Mouse (Mus musculus) limb, embryonic 12.5 days (tissue): ENCODE data around the gene Mettl7b. TPM values are rescaled to one million over a fixed set of nuclear protein-coding genes. Genes with fewer than 3 reads are reported as not detected.
A peak's percentile ranks its signal among the peaks of the same experiment; 100 is the strongest.
"Not testable (repeated sequence)": the region's sequence is repeated elsewhere in the genome, so short reads cannot be mapped to it uniquely, and the experiment has no call there.

Experiments used
- ATAC-seq: fragments of 200-750 bp; cut with Nextera tagmentation; 2 replicates; pipeline ENCODE4 v1.8.0; 2017; ENCODE audit warnings: low read depth, moderate TSS enrichment; ENCODE audit not compliant: insufficient number of reproducible peaks, insufficient read depth, low FRiP score, low TSS enrichment
- H3K27ac ChIP-seq: fragments of 300-500 bp; sonication (generic); 2 replicates; pipeline ENCODE4 v1.5.1; 2016; ENCODE audit warnings: mild to moderate bottlenecking, moderate library complexity
- H3K27me3 ChIP-seq: fragments of 300-500 bp; sonication (generic); 2 replicates; pipeline ENCODE4 v1.6.1; 2016; ENCODE audit warnings: mild to moderate bottlenecking, moderate library complexity
- H3K36me3 ChIP-seq: fragments of 300-500 bp; sonication (generic); 2 replicates; pipeline ENCODE4 v1.6.1; 2016; ENCODE audit warnings: mild to moderate bottlenecking, moderate library complexity
- H3K4me1 ChIP-seq: fragments of 300-500 bp; sonication (generic); replicated peaks from 2 replicates; pipeline ENCODE4 v1.6.1; 2016
- H3K4me2 ChIP-seq: fragments of 300-500 bp; sonication (generic); 2 replicates; pipeline ENCODE4 v1.6.1; 2016; ENCODE audit warnings: mild to moderate bottlenecking, moderate library complexity
- H3K4me3 ChIP-seq: fragments of 300-500 bp; sonication (generic); replicated peaks from 2 replicates; pipeline ENCODE4 v1.5.1; 2016; ENCODE audit warnings: mild to moderate bottlenecking
- H3K9ac ChIP-seq: fragments of 300-500 bp; sonication (generic); replicated peaks from 2 replicates; pipeline ENCODE4 v1.6.1; 2016; ENCODE audit warnings: mild to moderate bottlenecking, moderate library complexity
- H3K9me3 ChIP-seq: fragments of 300-500 bp; sonication (generic); 2 replicates; pipeline ENCODE4 v1.6.1; 2016; ENCODE audit warnings: mild to moderate bottlenecking, moderate library complexity
- WGBS: fragments of 180-500 bp; shearing (Covaris S2); methylation state at CpG from one replicate; pipeline ENCODE4 v1.1.7; 2016; 5-methylcytosine and 5-hydroxymethylcytosine counted together
- polyA plus RNA-seq: library from polyadenylated mRNA; unstranded; fragments of >200 nt; fragmentation: Nextera tagmentation; extraction: Ambion mirVana; gene quantifications from 2 replicates; pipeline ENCODE4 v1.2.1, GENCODE M21; 2016

Gene Mettl7b
- not detected in 2 replicates for polyA plus RNA-seq

- H3K4me1 ChIP-seq = no peaks in the 10 kb centered on the region
- ATAC-seq = no peak
- H3K36me3 ChIP-seq = no peaks in the 10 kb centered on the region
- H3K27me3 ChIP-seq = no peaks in the 10 kb centered on the region
- no peak within 1 kb of the TSS; the same call in 1 of the 2 replicates for H3K9ac ChIP-seq
- H3K4me3 ChIP-seq = no peak within 1 kb of the TSS
- WGBS = 84% methylated on average over 12 of the region's 12 CpGs
- no peak within 1 kb of the TSS for H3K27ac ChIP-seq
- H3K9me3 ChIP-seq = no peaks in the 10 kb centered on the region
- no peak within 1 kb of the TSS for H3K4me2 ChIP-seq
Measured at GRCm38 (mm10) chr10:128960590-128961584, at the start of gene Mettl7b. Gene Mettl7b (minus strand): TSS chr10:128960988.

DNA sequence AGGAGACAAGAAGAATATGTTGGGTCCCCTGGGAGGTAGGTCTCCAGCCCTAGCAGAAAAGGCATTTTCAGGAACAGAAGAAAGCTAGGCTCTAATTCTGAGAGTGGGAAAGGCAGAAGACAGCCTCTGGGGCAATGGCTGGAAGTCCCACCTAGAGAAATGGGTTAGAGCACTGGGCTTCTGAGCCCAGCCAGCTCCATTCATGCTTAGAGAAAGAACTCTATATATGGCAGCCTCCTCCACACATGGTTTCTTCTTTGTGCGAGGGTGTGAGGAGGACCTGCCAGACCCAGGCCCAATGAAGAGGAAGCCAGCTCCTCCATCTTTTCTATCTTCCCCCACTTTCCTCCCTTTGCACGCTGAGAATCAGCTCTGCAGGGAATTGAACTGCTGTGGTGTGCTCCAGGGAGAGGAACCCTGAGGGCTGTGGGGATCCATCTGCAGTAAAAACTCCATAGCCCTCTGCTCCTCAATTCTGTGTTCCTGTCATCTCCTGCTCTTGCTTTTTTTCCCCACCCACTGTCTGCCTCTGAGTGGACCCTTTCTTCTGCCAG, 49.6 kb upstream of the Mettl7b start, which contains the start of gene Olfr763:
Olfr763 (plus strand) TSS at position 504 of the 554 bp plus-strand sequence.
- H3K4me3 ChIP-seq = no peak within 1 kb of the TSS
- H3K27me3 ChIP-seq = no peaks in the 10 kb centered on the region
- no peak within 1 kb of the TSS for H3K27ac ChIP-seq
- H3K4me1 ChIP-seq = no peaks in the 10 kb centered on the region
- no peak within 1 kb of the TSS for H3K9ac ChIP-seq
- no peak for ATAC-seq
- no peak within 1 kb of the TSS for H3K4me2 ChIP-seq
- 71% methylated on average over 2 of the region's 2 CpGs for WGBS
- no peaks in the 10 kb centered on the region for H3K36me3 ChIP-seq
- peaks cover 6% of the 10 kb centered on the region; the same call in 1 of the 2 replicates for H3K9me3 ChIP-seq

DNA sequence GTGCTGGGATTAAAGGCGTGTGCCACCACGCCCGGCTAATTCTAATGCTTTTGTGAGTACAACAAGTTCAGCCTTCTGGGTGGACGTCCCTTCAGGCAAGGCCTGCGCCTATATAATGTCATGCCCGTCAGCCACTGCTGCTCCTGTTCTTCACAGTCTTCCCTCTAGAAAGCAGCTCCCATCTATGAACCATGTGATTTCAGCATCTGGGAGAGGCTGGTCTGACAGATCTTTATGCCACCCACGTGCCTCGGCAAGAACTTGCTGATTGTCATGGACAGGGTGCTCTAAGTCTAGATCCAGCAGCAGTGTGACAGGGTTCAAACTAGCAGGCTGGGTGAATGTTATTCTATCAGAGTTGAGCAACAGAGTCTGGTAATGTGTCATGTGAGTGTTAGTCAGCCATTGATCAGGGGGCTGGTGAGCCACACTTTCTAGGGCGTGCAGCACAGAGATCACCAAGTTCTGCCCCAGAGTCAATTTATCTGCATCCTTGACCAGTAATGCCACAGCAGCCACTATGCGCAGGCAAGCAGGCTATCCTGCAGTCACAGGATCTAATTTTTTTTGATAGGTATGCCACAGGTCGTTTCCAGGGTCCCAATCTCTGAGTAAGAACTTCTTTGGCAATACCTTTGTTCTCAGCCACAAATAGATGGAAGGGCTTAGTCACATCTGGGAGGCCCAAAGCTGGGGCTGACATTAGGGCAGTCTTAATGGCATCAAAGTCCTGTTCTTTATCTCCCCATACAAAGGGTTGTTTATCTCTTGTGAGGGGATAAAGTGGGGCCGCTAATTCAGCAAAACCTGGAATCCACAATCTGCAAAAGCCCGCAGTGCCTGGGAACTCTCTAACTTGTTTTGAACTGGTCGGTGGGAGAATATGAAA, 43.5 kb upstream of the Mettl7b start:
- Histone ChIP-seq H3K4me2 (no peak overlapping the region), H3K27me3 (no peaks in the 10 kb centered on the region), H3K27ac (no peak overlapping the region), H3K4me3 (no peak overlapping the region), H3K9me3 (peaks cover 6% of the 10 kb centered on the region; the same call in 1 of the 2 replicates), H3K9ac (no peak overlapping the region), H3K36me3 (no peaks in the 10 kb centered on the region), H3K4me1 (no peaks in the 10 kb centered on the region)
- ATAC-seq = no peak
- WGBS = 82% methylated on average over 14 of the region's 14 CpGs

DNA sequence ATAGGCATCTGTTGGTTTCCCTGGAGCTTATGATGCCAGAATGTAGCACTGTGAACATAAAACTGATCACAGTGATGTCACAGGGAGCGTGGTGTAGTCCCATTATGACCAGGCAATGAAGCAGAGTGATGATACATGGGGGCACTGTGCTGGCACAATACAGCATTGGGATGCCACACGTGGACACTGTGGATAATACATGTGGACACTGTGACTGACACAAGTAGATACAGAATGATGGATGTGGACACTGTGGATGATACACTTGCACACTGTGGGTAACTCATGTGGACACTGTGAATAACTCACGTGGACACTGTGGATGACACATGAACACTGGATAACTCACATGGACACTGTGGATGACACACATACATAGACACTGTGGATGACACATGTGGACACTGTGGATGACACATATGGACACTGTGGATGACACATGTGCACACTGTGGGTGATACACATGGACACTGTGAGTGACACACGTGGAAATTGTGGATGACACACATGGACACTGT, 35.8 kb upstream of the Mettl7b start:
- WGBS = 74% methylated on average over 4 of the region's 4 CpGs
- no peak overlapping the region for H3K4me3 ChIP-seq
- H3K27me3 ChIP-seq = no peaks in the 10 kb centered on the region
- no peak overlapping the region for H3K4me2 ChIP-seq
- H3K9ac ChIP-seq = no peak overlapping the region
- no peaks in the 10 kb centered on the region for H3K9me3 ChIP-seq
- no peaks in the 10 kb centered on the region for H3K4me1 ChIP-seq
- ATAC-seq = peak; percentile 26; the same call in 1 of the 2 replicates
- H3K36me3 ChIP-seq = no peaks in the 10 kb centered on the region
- no peak overlapping the region for H3K27ac ChIP-seq

- H3K4me3 ChIP-seq = no peak overlapping the region
- no peak overlapping the region for H3K4me2 ChIP-seq
- H3K9ac ChIP-seq = no peak overlapping the region
- ATAC-seq = no peak
- no peaks in the 10 kb centered on the region for H3K9me3 ChIP-seq
- 88% methylated on average over 1 of the region's 1 CpGs for WGBS
- H3K27ac ChIP-seq = no peak overlapping the region
- no peaks in the 10 kb centered on the region for H3K36me3 ChIP-seq
- no peaks in the 10 kb centered on the region for H3K27me3 ChIP-seq
- no peaks in the 10 kb centered on the region for H3K4me1 ChIP-seq
Measured at GRCm38 (mm10) chr10:128995796-128996195, 35.0 kb upstream of the Mettl7b start.

DNA sequence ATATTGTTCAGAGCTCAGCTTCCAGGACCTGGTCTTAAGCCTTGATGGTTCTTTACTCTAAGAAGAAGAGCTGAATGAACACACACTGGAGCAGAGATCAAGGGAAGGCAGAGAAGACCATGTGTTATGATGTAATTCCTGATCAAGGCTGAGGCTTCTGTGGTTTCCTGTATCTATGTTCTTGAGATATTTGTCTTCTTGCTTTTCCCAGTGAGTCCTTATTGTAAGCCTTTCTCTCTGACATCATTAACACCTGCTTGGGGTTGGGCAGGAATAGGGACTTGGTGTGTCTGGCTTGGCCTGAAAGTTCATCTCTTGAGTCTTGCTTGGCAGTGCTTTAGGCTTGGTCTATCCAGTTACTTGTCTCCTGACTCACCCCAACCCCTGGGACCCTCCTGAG, 30.2 kb upstream of the Mettl7b start:
- H3K36me3 ChIP-seq = no peaks in the 10 kb centered on the region
- ATAC-seq = no peak
- no peak overlapping the region for H3K4me2 ChIP-seq
- H3K9ac ChIP-seq = no peak overlapping the region
- H3K4me3 ChIP-seq = no peak overlapping the region
- H3K27me3 ChIP-seq = no peaks in the 10 kb centered on the region
- H3K9me3 ChIP-seq = no peaks in the 10 kb centered on the region
- H3K27ac ChIP-seq = no peak overlapping the region
- no peaks in the 10 kb centered on the region for H3K4me1 ChIP-seq

GRCm38 (mm10) chr10:128990129-128990850, 29.5 kb upstream of the Mettl7b start:
- not testable (repeated sequence) for H3K4me2 ChIP-seq, ATAC-seq, H3K4me3 ChIP-seq, H3K27me3 ChIP-seq, H3K9ac ChIP-seq, H3K9me3 ChIP-seq, H3K36me3 ChIP-seq, H3K4me1 ChIP-seq, H3K27ac ChIP-seq
- WGBS = 65% methylated on average over 7 of the region's 10 CpGs

DNA sequence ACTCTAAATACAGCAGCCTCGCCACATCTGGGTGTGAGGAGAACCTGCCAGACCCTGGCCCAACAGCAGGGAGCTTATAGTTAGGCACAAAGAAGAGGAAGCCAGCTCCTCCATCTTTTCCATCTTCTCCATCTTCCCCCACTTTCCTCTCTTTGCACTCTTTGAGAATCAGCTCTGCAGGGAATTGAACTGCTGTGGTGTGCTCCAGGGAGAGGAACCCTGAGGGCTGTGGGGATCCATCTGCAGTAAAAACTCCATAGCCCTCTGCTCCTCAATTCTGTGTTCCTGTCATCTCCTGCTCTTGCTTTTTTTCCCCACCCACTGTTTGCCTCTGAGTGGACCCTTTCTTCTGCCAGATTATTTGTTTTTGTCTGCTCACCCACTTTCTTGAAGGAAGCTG, 28.3 kb upstream of the Mettl7b start, which contains the start of gene Olfr9:
Olfr9 (plus strand) TSS at position 301 of the 400 bp plus-strand sequence.
- not testable (repeated sequence) for H3K9ac ChIP-seq, ATAC-seq, H3K27ac ChIP-seq, H3K4me1 ChIP-seq, H3K4me2 ChIP-seq, H3K27me3 ChIP-seq, H3K36me3 ChIP-seq, H3K9me3 ChIP-seq, H3K4me3 ChIP-seq
- WGBS = 65% methylated on average over 1 of the region's 1 CpGs

DNA sequence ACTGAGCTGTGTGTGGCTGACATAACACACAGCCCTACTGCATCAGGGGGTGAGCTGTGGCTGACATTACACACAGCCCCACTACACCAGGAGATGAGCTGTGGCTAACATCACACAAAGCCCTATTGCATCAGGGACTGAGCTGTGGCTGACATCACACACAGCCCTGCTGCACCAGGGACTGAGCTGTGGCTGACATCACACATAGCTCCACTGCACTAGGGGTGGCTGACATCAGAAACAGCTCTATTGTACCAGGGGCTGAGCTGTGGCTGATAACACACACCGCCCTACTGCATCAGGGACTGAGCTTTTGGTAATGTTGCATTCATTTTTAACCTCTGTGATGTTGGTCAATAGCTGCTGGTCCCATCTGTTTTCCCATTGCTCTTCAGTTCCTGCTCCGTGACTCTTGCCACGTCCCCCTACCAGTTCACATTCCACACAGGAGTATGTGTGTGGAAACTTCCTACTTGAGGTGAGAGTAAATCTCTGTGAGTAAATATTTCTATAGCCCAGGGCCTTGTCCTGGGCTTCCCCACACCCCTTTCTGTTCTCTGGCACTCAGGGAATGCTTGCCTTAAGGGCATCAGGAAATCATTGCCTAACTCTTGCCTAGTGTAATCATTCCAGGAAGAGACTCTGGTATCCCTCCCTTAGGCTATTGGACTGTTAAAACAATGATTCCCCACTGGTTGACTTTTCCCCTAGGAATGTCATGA, 20.0 kb upstream of the Mettl7b start:
- no peak overlapping the region for H3K4me3 ChIP-seq
- no peaks in the 10 kb centered on the region for H3K27me3 ChIP-seq
- H3K9me3 ChIP-seq = no peaks in the 10 kb centered on the region
- H3K9ac ChIP-seq = no peak overlapping the region
- ATAC-seq = no peak
- no peak overlapping the region for H3K4me2 ChIP-seq
- peaks cover 21% of the 10 kb centered on the region for H3K4me1 ChIP-seq
- no peaks in the 10 kb centered on the region for H3K36me3 ChIP-seq
- no peak overlapping the region for H3K27ac ChIP-seq
- 70% methylated on average over 3 of the region's 3 CpGs for WGBS
